Mouse (Mus musculus) Patski (cell line): Measurements from ENCODE around the gene Rnf8. TPM values are rescaled to one million over a fixed set of nuclear protein-coding genes. Genes with fewer than 3 reads are reported as not detected.

Source experiments
- ATAC-seq: fragments of 100-300 bp; one replicate; pipeline ENCODE4 v1.8.0; 2021
- CTCF ChIA-PET: fragments of 350-600 bp; sonication (Branson Sonifier 250); formaldehyde crosslinking; loops from one replicate; lab custom pipeline; 2022; ENCODE audit warnings: inconsistent platforms; lab: Charles Lee
- POLR2A ChIA-PET: fragments of 350-600 bp; sonication (Branson Sonifier 250); formaldehyde crosslinking; loops from one replicate; lab custom pipeline; 2022; ENCODE audit warnings: antibody characterized with exemption, inconsistent platforms; lab: Charles Lee
- DNase-seq: peaks from one replicate; pipeline ENCODE4 v3.0.0-alpha.2; 2011; ENCODE audit warnings: low read depth, low spot score
- H3K27me3 ChIP-seq: fragments of 371-371 bp; one replicate; pipeline ENCODE4 v1.5.1; 2021
- CTCF ChIP-seq: fragments of 100-300 bp; IDR thresholded peaks from one replicate; pipeline ENCODE4 v1.5.1; 2021
- in situ Hi-C: fragments of 300-500 bp; cut with MboI; formaldehyde crosslinking; loops from 3 replicates; pipeline ENCODE4 v1.11.1; 2018; ENCODE audit warnings: low pct_unique_long_range_greater_than_20kb, mixed read lengths
- polyA plus RNA-seq: library from polyadenylated mRNA; unstranded; gene quantifications from one replicate; pipeline ENCODE4 v1.2.3, GENCODE M21; 2021

Gene Rnf8
- polyA plus RNA-seq, 1 experiment from 2014 or later = 46.2 TPM

DNA sequence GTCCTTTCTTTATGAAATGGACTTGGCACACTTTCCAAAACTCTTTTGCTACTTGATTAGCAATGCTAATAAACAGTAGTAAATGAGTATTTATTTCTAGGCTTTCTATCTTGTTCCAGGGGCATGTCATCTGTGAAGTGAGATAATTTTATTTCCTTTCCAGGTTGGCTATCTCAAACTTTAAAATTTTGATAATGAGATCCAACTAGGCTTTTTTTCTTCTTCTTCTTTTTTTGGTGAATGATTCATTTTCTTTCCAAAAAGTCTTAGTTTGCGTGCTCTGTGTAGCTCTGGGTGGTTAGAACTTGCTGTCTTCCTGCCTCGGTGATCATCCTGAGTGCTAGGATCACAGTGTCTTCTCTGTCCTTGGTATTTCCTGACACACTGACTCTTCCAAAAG, 78.2 kb downstream of the Rnf8 start:
- TF ChIP-seq CTCF = no peak
- no peaks in the 10 kb centered on the region for H3K27me3 ChIP-seq
- ChIA-PET POLR2A (no interaction called here), CTCF (no interaction called here)
- ATAC-seq = no peak
- in situ Hi-C loops = no loop called here
- no peak for DNase-seq

- ATAC-seq (no peak), DNase-seq (no peak)
- H3K27me3 ChIP-seq = no peaks in the 10 kb centered on the region
- ChIA-PET CTCF (interaction anchor here (2.8 kb wide), 1 partner anchor 11 kb away, joined by 13 read pairs; no protein-coding TSS in a partner anchor), POLR2A (no interaction called here)
- TF ChIP-seq CTCF = no peak
- in situ Hi-C loops = no loop called here
Observed at GRCm38 (mm10) chr17:29693571-29693970, 79.0 kb downstream of the Rnf8 start.

DNA sequence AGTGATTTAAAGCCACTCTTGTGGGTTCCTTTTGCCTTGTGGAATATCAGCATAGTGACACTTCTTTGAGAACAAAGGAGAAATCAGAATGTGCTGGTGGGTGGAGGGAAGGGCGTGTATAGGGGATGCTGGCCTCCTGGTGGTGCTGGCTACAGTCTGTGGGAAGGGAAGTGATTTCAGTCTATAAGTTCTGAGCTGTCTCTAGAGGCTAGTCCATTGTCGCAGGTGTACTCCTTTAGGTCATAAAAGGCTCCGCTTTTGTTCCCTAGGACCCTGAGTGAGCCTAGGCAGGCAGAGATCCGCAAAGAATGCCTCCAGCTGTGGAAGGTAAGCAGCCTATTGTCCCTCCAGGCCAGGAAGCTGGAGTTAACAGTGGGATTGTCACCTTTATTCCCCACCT, 79.9 kb downstream of the Rnf8 start:
- CTCF ChIA-PET = interaction anchor here (1.5 to 2.8 kb wide), 2 partner anchors 9 to 10 kb away, joined by 3 to 13 read pairs; no protein-coding TSS in a partner anchor
- no peak for TF ChIP-seq CTCF
- ATAC-seq = no peak
- no peaks in the 10 kb centered on the region for H3K27me3 ChIP-seq
- in situ Hi-C loops = no loop called here
- POLR2A ChIA-PET = no interaction called here
- no peak for DNase-seq

Other genes with a start within 250 kb of the Rnf8 start
- 48.0 TPM for gene Pim1, start 124.0 kb upstream of the Rnf8 start, polyA plus RNA-seq
- not detected for gene Gm17657, start 65.2 kb upstream of the Rnf8 start, polyA plus RNA-seq
- 21.9 TPM for gene Tbc1d22b, start 65.0 kb upstream of the Rnf8 start, polyA plus RNA-seq
- 0.33 TPM for gene Tmem217, start 62.4 kb upstream of the Rnf8 start, polyA plus RNA-seq
- gene Gm28043, start 86 bp downstream of the Rnf8 start, polyA plus RNA-seq = 2.4 TPM
- 92.8 TPM for gene Cmtr1, start 45.8 kb downstream of the Rnf8 start, polyA plus RNA-seq
- gene Ccdc167, start 102.3 kb downstream of the Rnf8 start, polyA plus RNA-seq = 9.6 TPM